Mouse (Mus musculus) embryo, embryonic 9.5 days (tissue): ENCODE measurements around the gene Scgb1a1.
"Not testable (repeated sequence)": the region's sequence is repeated elsewhere in the genome, so short reads cannot be mapped to it uniquely, and the experiment has no call there.

Source experiments
- DNase-seq: peaks from one replicate; pipeline ENCODE4 v3.0.0-alpha.2; 2017; ENCODE audit errors: extremely low spot score

Scgb1a1 gene

GRCm38 (mm10) chr19:9100297-9101061 lies 12.7 kb upstream of the Scgb1a1 start:
- no peak for DNase-seq

- no peak for DNase-seq
These were observed 12.0 kb upstream of the Scgb1a1 start for GRCm38 (mm10) chr19:9099751-9100150.

GRCm38 (mm10) chr19:9097441-9097840 lies 9.7 kb upstream of the Scgb1a1 start:
- no peak for DNase-seq

GRCm38 (mm10) chr19:9095111-9095510 lies 7.4 kb upstream of the Scgb1a1 start:
- DNase-seq, result no peak

- no peak for DNase-seq
These were observed 3.0 kb upstream of the Scgb1a1 start for GRCm38 (mm10) chr19:9090709-9091108.

- DNase-seq, result no peak
These were observed 2.4 kb upstream of the Scgb1a1 start for GRCm38 (mm10) chr19:9090191-9090590.

- not testable (repeated sequence) for DNase-seq
These were observed 3.9 kb downstream of the Scgb1a1 start for GRCm38 (mm10) chr19:9083892-9084291.

- DNase-seq, result no peak
These were observed 4.8 kb downstream of the Scgb1a1 start for GRCm38 (mm10) chr19:9083010-9083355.

GRCm38 (mm10) chr19:9082191-9083009 lies 5.4 kb downstream of the Scgb1a1 start:
- DNase-seq, result peak; percentile 82

GRCm38 (mm10) chr19:9081311-9082190 lies 6.2 kb downstream of the Scgb1a1 start:
- DNase-seq, result no peak

- DNase-seq, result no peak
These were observed 7.8 kb downstream of the Scgb1a1 start for GRCm38 (mm10) chr19:9079916-9080315.

- no peak for DNase-seq
These were observed 10.6 kb downstream of the Scgb1a1 start for GRCm38 (mm10) chr19:9076982-9077660.

GRCm38 (mm10) chr19:9076035-9076434 lies 11.7 kb downstream of the Scgb1a1 start:
- DNase-seq, result no peak

- no peak for DNase-seq
These were observed 12.2 kb downstream of the Scgb1a1 start for GRCm38 (mm10) chr19:9075558-9075957.

- no peak for DNase-seq
These were observed 13.3 kb downstream of the Scgb1a1 start for GRCm38 (mm10) chr19:9074424-9074823.

- no peak for DNase-seq
These were observed 13.9 kb downstream of the Scgb1a1 start for GRCm38 (mm10) chr19:9073776-9074411.

GRCm38 (mm10) chr19:9072157-9072530 lies 15.6 kb downstream of the Scgb1a1 start:
- no peak for DNase-seq

GRCm38 (mm10) chr19:9071456-9072156 lies 16.2 kb downstream of the Scgb1a1 start:
- no peak for DNase-seq

GRCm38 (mm10) chr19:9070316-9070715 lies 17.4 kb downstream of the Scgb1a1 start:
- no peak for DNase-seq

GRCm38 (mm10) chr19:9069687-9070307 lies 18.0 kb downstream of the Scgb1a1 start:
- no peak for DNase-seq
